Mouse (Mus musculus): ENCODE measurements around the gene Ddx54.

DNA sequence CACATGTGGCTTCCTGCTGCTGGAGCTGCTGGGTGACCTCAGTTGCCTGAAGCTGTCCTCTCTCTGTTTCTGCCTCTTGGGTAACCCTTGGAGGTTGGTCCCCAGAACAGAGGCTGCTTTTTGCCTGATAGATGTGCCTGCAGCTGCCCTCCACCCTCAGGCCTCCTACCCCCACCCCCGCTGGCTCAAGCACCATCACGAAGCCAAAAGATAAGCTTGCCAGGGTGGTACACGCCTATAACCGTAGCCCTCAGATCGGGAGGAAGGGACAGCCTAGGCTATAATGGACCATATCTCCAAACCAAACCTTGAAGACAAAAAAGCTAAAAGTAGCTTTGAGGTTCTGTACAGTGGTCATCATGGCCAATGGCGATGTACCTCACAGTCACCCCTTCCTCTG lies 12.9 kb upstream of the Ddx54 start:
- TF ChIP-seq ZC3H11A (IDR thresholded peaks at IDR 0.05; ENCODE audit: borderline replicate concordance, low read depth, low read length) (no peak), ZNF384 (IDR thresholded peaks at IDR 0.05; ENCODE audit: low read depth, low read length) (no peak), CHD2 (IDR thresholded peaks at IDR 0.05; ENCODE audit: low read depth, low read length) (no peak), MAFK (IDR thresholded peaks at IDR 0.05; ENCODE audit: insufficient read depth, low read depth, low read length) (no peak)

Measured in ES-E14 (cell line).